Mouse (Mus musculus): ENCODE data around the gene Pgm5. TPM values are rescaled to one million over a fixed set of nuclear protein-coding genes. Genes with fewer than 3 reads are reported as not detected.

Gene Pgm5
- polyA plus RNA-seq, 1 experiment from 2014 or later: 3.3 TPM

DNA sequence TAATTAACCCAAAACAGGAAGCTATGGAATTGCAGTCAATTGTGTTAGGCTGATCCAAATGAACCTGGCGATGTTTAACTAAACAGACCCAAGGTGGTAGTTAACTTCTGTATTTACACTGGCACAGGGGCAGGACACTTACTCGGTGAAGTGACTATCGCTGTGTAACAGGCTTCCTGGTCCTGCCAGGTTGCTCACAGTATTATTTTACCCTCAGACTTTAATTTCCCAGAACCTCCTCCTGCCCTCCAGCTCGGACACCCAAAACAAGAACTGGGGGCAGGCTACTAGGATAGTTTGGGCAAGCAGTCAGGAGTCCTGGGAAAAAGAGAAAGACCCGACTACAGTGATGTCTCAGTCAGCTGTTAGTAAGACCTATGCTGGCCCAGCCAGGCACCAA lies 68.8 kb downstream of the Pgm5 start:
- no peaks in the 10 kb centered on the region for H3K36me3 ChIP-seq (ENCODE audit: control insufficient read depth, insufficient read depth)
- H3K27ac ChIP-seq (ENCODE audit: low read depth, low read length): no peak overlapping the region
- H3K4me3 ChIP-seq (ENCODE audit: low read depth, low read length): no peak overlapping the region
- no peaks in the 10 kb centered on the region for H3K4me1 ChIP-seq (replicated peaks; ENCODE audit: control insufficient read depth, insufficient read depth, low read length)
- H3K9me3 ChIP-seq (ENCODE audit: control insufficient read depth): no peaks in the 10 kb centered on the region
- H3K9ac ChIP-seq (ENCODE audit: low read depth, low read length): no peak overlapping the region
- no peaks in the 10 kb centered on the region for H3K27me3 ChIP-seq (replicated peaks; ENCODE audit: control insufficient read depth, insufficient read depth, low read length)
- H3K4me2 ChIP-seq (replicated peaks; ENCODE audit: low read depth): no peak overlapping the region
- TF ChIP-seq CTCF (IDR thresholded peaks at IDR 0.05; ENCODE audit: low read depth): no peak
- no peak for ATAC-seq
- WGBS: 72% methylated on average over 5 of the region's 5 CpGs

DNA sequence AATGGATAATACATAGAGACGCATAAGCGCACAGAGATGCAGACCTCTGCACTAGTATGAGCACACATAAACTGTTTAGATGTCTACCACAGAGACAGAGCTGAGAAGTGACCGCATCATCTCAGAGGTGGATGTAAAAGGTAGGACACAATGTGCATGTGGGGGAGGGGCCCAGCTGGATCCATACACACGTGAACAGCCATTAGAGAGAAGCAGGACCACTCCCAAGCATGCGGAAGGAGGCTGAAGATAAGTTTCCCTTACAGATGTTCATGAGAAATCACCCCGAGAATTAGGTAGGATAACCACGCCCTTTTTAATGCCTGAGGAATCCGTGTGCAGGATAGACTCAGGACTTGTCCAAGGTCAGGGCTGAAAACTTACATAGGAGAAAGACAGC lies 75.8 kb downstream of the Pgm5 start:
- ATAC-seq: no peak
- Histone ChIP-seq H3K4me1 (replicated peaks; ENCODE audit: control insufficient read depth, insufficient read depth, low read length) (no peaks in the 10 kb centered on the region), H3K27me3 (replicated peaks; ENCODE audit: control insufficient read depth, insufficient read depth, low read length) (no peaks in the 10 kb centered on the region), H3K4me3 (ENCODE audit: low read depth, low read length) (no peak overlapping the region), H3K9me3 (ENCODE audit: control insufficient read depth) (no peaks in the 10 kb centered on the region), H3K36me3 (ENCODE audit: control insufficient read depth, insufficient read depth) (no peaks in the 10 kb centered on the region), H3K9ac (ENCODE audit: low read depth, low read length) (no peak overlapping the region), H3K27ac (ENCODE audit: low read depth, low read length) (no peak overlapping the region), H3K4me2 (replicated peaks; ENCODE audit: low read depth) (no peak overlapping the region)
- 65% methylated on average over 8 of the region's 8 CpGs for WGBS
- TF ChIP-seq CTCF (IDR thresholded peaks at IDR 0.05; ENCODE audit: low read depth): no peak

DNA sequence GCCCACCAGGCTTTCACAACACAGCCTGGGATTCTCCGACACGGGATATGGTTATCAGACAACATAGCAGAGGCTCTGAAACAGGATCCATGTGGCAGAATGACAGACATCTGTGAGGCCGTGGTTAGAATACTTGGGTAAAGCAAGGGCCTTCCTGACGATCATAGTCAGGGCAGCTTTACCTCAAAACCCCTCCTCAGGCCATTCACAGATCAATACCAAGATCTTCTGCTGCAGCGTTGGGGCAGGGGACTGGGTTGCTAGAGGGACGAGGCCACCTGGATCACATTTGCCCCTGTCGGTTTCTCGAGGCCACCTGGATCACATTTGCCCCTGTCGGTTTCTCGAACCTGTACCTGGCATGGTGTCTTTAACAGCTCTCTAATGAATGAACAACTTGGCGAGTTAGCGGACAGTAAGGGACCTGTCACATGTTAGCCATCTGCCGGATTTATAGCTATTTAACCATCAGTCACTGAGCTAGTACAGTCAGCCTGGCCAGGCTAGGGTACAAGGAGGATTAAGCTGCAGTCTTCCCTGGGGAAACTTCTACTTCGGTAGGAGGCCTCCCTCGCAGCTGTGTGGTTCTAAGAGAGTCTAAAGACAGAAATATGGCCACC lies 76.5 kb downstream of the Pgm5 start:
- WGBS: 79% methylated on average over 15 of the region's 15 CpGs
- no peak overlapping the region for H3K27ac ChIP-seq (ENCODE audit: low read depth, low read length)
- no peak for ATAC-seq
- no peaks in the 10 kb centered on the region for H3K36me3 ChIP-seq (ENCODE audit: control insufficient read depth, insufficient read depth)
- no peaks in the 10 kb centered on the region for H3K9me3 ChIP-seq (ENCODE audit: control insufficient read depth)
- H3K9ac ChIP-seq (ENCODE audit: low read depth, low read length): no peak overlapping the region
- H3K27me3 ChIP-seq (replicated peaks; ENCODE audit: control insufficient read depth, insufficient read depth, low read length): no peaks in the 10 kb centered on the region
- H3K4me3 ChIP-seq (ENCODE audit: low read depth, low read length): no peak overlapping the region
- no peaks in the 10 kb centered on the region for H3K4me1 ChIP-seq (replicated peaks; ENCODE audit: control insufficient read depth, insufficient read depth, low read length)
- TF ChIP-seq CTCF (IDR thresholded peaks at IDR 0.05; ENCODE audit: low read depth): no peak
- H3K4me2 ChIP-seq (replicated peaks; ENCODE audit: low read depth): no peak overlapping the region

DNA sequence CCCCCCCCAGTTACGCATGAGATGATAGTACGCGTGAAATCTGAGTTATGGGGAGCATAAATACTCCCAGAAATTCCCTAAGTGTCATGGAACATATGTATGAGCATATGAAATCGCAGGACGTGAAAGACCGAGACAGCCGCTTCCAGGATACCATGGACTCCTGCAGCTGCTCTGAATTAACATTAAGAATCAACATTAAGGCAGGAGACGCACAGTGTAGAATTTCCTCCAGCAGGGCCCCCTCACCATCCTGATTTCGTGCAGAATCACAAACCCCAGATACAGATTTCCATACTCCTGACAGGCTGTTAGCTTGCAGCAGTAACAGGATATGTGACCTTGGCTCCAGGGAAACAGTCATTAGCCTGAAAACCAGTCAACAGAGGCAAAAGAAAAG lies 77.9 kb downstream of the Pgm5 start:
- H3K4me2 ChIP-seq (replicated peaks; ENCODE audit: low read depth): no peak overlapping the region
- WGBS: 66% methylated on average over 9 of the region's 9 CpGs
- no peak for ATAC-seq
- TF ChIP-seq CTCF (IDR thresholded peaks at IDR 0.05; ENCODE audit: low read depth): no peak
- no peaks in the 10 kb centered on the region for H3K4me1 ChIP-seq (replicated peaks; ENCODE audit: control insufficient read depth, insufficient read depth, low read length)
- H3K36me3 ChIP-seq (ENCODE audit: control insufficient read depth, insufficient read depth): no peaks in the 10 kb centered on the region
- no peak overlapping the region for H3K9ac ChIP-seq (ENCODE audit: low read depth, low read length)
- no peak overlapping the region for H3K27ac ChIP-seq (ENCODE audit: low read depth, low read length)
- H3K9me3 ChIP-seq (ENCODE audit: control insufficient read depth): no peaks in the 10 kb centered on the region
- H3K4me3 ChIP-seq (ENCODE audit: low read depth, low read length): no peak overlapping the region
- H3K27me3 ChIP-seq (replicated peaks; ENCODE audit: control insufficient read depth, insufficient read depth, low read length): no peaks in the 10 kb centered on the region

DNA sequence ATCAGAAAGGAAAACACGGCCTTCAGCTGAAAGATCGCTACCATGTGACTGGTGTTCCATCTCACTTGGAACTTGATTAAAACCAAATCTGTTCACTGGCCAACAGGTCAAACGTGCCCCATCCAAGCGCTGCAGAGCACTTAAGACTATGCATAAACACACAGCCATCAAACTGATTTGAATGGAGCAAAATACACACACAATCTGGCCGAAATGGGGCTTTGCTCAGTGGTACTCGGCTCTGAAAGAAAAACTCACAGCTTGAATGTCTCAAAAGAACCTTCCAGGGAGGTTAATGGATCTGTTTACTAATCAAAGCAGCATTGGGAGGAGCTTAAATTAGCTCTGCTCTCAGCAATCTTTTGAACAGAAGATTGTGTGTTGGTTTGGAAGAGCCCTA lies 81.7 kb downstream of the Pgm5 start:
- H3K27ac ChIP-seq (ENCODE audit: low read depth, low read length): no peak overlapping the region
- no peak for ATAC-seq
- H3K4me3 ChIP-seq (ENCODE audit: low read depth, low read length): no peak overlapping the region
- WGBS: 57% methylated on average over 6 of the region's 6 CpGs
- no peak for TF ChIP-seq CTCF (IDR thresholded peaks at IDR 0.05; ENCODE audit: low read depth)
- no peak overlapping the region for H3K4me2 ChIP-seq (replicated peaks; ENCODE audit: low read depth)
- H3K9ac ChIP-seq (ENCODE audit: low read depth, low read length): no peak overlapping the region
- no peaks in the 10 kb centered on the region for H3K9me3 ChIP-seq (ENCODE audit: control insufficient read depth)
- no peaks in the 10 kb centered on the region for H3K4me1 ChIP-seq (replicated peaks; ENCODE audit: control insufficient read depth, insufficient read depth, low read length)
- H3K36me3 ChIP-seq (ENCODE audit: control insufficient read depth, insufficient read depth): no peaks in the 10 kb centered on the region
- no peaks in the 10 kb centered on the region for H3K27me3 ChIP-seq (replicated peaks; ENCODE audit: control insufficient read depth, insufficient read depth, low read length)

DNA sequence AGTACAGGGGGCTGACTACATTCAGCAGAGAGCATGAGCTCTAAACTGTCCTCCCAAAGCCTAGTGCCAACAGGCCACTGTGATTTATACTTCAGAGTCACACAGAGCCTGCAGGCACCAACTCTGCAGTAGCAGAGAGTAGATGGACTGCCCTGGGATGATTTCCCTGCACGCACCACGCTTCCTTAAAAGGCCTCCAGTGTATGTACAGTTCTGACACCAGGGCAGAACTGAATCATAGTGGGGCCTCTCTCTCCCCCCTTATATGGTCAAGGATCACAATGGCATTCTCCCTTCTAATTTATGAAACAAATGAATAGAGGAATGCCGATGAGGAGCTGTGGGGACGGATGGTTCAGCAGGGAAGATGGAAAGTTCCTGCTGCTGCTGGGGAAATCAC lies 91.3 kb downstream of the Pgm5 start:
- Histone ChIP-seq H3K4me2 (replicated peaks; ENCODE audit: low read depth) (no peak overlapping the region), H3K9me3 (ENCODE audit: control insufficient read depth) (no peaks in the 10 kb centered on the region), H3K4me1 (replicated peaks; ENCODE audit: control insufficient read depth, insufficient read depth, low read length) (no peaks in the 10 kb centered on the region), H3K27ac (ENCODE audit: low read depth, low read length) (peak overlapping the region; percentile 41; the same call in 1 of the 2 replicates), H3K9ac (ENCODE audit: low read depth, low read length) (no peak overlapping the region), H3K4me3 (ENCODE audit: low read depth, low read length) (no peak overlapping the region), H3K27me3 (replicated peaks; ENCODE audit: control insufficient read depth, insufficient read depth, low read length) (no peaks in the 10 kb centered on the region), H3K36me3 (ENCODE audit: control insufficient read depth, insufficient read depth) (no peaks in the 10 kb centered on the region)
- no peak for TF ChIP-seq CTCF (IDR thresholded peaks at IDR 0.05; ENCODE audit: low read depth)
- 56% methylated on average over 4 of the region's 4 CpGs for WGBS
- no peak for ATAC-seq

DNA sequence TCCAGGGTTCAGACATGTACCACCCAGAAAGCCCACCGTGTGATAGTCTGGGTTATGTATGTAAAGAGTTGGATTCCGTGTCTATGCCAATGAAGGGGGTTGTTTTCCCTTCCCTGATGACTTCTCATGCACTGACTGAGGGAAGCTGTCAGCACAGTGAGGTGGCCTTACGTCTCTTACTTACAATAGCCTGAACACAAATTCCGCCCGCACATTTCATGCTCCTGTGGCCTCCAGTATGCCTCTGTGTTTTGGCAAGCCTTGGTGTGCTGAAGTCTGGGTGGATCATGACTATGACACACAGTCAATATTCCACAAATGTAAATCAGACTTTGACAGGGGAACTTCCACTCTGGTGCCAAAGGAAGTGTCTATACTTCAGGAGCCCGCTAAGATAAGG lies 94.3 kb downstream of the Pgm5 start:
- no peaks in the 10 kb centered on the region for H3K4me1 ChIP-seq (replicated peaks; ENCODE audit: control insufficient read depth, insufficient read depth, low read length)
- no peaks in the 10 kb centered on the region for H3K27me3 ChIP-seq (replicated peaks; ENCODE audit: control insufficient read depth, insufficient read depth, low read length)
- 89% methylated on average over 6 of the region's 6 CpGs for WGBS
- TF ChIP-seq CTCF (IDR thresholded peaks at IDR 0.05; ENCODE audit: low read depth): no peak
- no peaks in the 10 kb centered on the region for H3K9me3 ChIP-seq (ENCODE audit: control insufficient read depth)
- H3K4me2 ChIP-seq (replicated peaks; ENCODE audit: low read depth): no peak overlapping the region
- H3K36me3 ChIP-seq (ENCODE audit: control insufficient read depth, insufficient read depth): no peaks in the 10 kb centered on the region
- H3K27ac ChIP-seq (ENCODE audit: low read depth, low read length): no peak overlapping the region
- H3K9ac ChIP-seq (ENCODE audit: low read depth, low read length): no peak overlapping the region
- no peak for ATAC-seq
- H3K4me3 ChIP-seq (ENCODE audit: low read depth, low read length): no peak overlapping the region

Measured in intestine, postnatal 0 days (tissue).